Mouse (Mus musculus): ENCODE data around the gene Opcml. TPM values are rescaled to one million over a fixed set of nuclear protein-coding genes. Genes with fewer than 3 reads are reported as not detected.

Gene Opcml
- polyA plus RNA-seq, 1 experiment = 1.3 TPM

GRCm38 (mm10) chr9:28354978-28355377, 564.4 kb downstream of the Opcml start:
- no peak overlapping the region for H3K27ac ChIP-seq (ENCODE audit: control insufficient read depth, insufficient read depth, low read depth, low read length, poor library complexity)
- H3K4me3 ChIP-seq (replicated peaks; ENCODE audit: control insufficient read depth, low read depth, low read length) = no peak overlapping the region
- TF ChIP-seq POLR2A (IDR thresholded peaks at IDR 0.05; ENCODE audit: borderline replicate concordance, control insufficient read depth, low read depth, low read length) = no peak
- no peak for TF ChIP-seq CTCF (IDR thresholded peaks at IDR 0.05; ENCODE audit: control insufficient read depth, insufficient read depth, low read length)
- no peaks in the 10 kb centered on the region for H3K4me1 ChIP-seq (ENCODE audit: control insufficient read depth, insufficient read depth, low read length)

- WGBS = 47% methylated on average over 3 of the region's 3 CpGs
- no peaks in the 10 kb centered on the region for H3K4me1 ChIP-seq (ENCODE audit: control insufficient read depth, insufficient read depth, low read length)
- no peak overlapping the region for H3K27ac ChIP-seq (ENCODE audit: control insufficient read depth, insufficient read depth, low read depth, low read length, poor library complexity)
- TF ChIP-seq POLR2A (IDR thresholded peaks at IDR 0.05; ENCODE audit: borderline replicate concordance, control insufficient read depth, low read depth, low read length) (no peak), CTCF (IDR thresholded peaks at IDR 0.05; ENCODE audit: control insufficient read depth, insufficient read depth, low read length) (no peak)
- H3K4me3 ChIP-seq (replicated peaks; ENCODE audit: control insufficient read depth, low read depth, low read length) = no peak overlapping the region
Measured at GRCm38 (mm10) chr9:28357946-28358345, 567.4 kb downstream of the Opcml start.

- no peak overlapping the region for H3K4me3 ChIP-seq (replicated peaks; ENCODE audit: control insufficient read depth, low read depth, low read length)
- whole genome bisulfite sequencing = 82% methylated on average over 2 of the region's 2 CpGs
- no peak overlapping the region for H3K27ac ChIP-seq (ENCODE audit: control insufficient read depth, insufficient read depth, low read depth, low read length, poor library complexity)
- H3K4me1 ChIP-seq (ENCODE audit: control insufficient read depth, insufficient read depth, low read length) = no peaks in the 10 kb centered on the region
- TF ChIP-seq CTCF (IDR thresholded peaks at IDR 0.05; ENCODE audit: control insufficient read depth, insufficient read depth, low read length) = no peak
- no peak for TF ChIP-seq POLR2A (IDR thresholded peaks at IDR 0.05; ENCODE audit: borderline replicate concordance, control insufficient read depth, low read depth, low read length)
Measured at GRCm38 (mm10) chr9:28360691-28361090, 570.1 kb downstream of the Opcml start.

- TF ChIP-seq CTCF (IDR thresholded peaks at IDR 0.05; ENCODE audit: control insufficient read depth, insufficient read depth, low read length) = no peak
- no peak for TF ChIP-seq POLR2A (IDR thresholded peaks at IDR 0.05; ENCODE audit: borderline replicate concordance, control insufficient read depth, low read depth, low read length)
- H3K27ac ChIP-seq (ENCODE audit: control insufficient read depth, insufficient read depth, low read depth, low read length, poor library complexity) = no peak overlapping the region
- H3K4me1 ChIP-seq (ENCODE audit: control insufficient read depth, insufficient read depth, low read length) = no peaks in the 10 kb centered on the region
- WGBS = 72% methylated on average over 10 of the region's 10 CpGs
- no peak overlapping the region for H3K4me3 ChIP-seq (replicated peaks; ENCODE audit: control insufficient read depth, low read depth, low read length)
Measured at GRCm38 (mm10) chr9:28364473-28365159, 574.0 kb downstream of the Opcml start.

GRCm38 (mm10) chr9:28365160-28365473, 574.5 kb downstream of the Opcml start:
- whole genome bisulfite sequencing = 76% methylated on average over 2 of the region's 2 CpGs
- no peak overlapping the region for H3K27ac ChIP-seq (ENCODE audit: control insufficient read depth, insufficient read depth, low read depth, low read length, poor library complexity)
- no peak for TF ChIP-seq POLR2A (IDR thresholded peaks at IDR 0.05; ENCODE audit: borderline replicate concordance, control insufficient read depth, low read depth, low read length)
- TF ChIP-seq CTCF (IDR thresholded peaks at IDR 0.05; ENCODE audit: control insufficient read depth, insufficient read depth, low read length) = no peak
- no peak overlapping the region for H3K4me3 ChIP-seq (replicated peaks; ENCODE audit: control insufficient read depth, low read depth, low read length)
- no peaks in the 10 kb centered on the region for H3K4me1 ChIP-seq (ENCODE audit: control insufficient read depth, insufficient read depth, low read length)

- no peak overlapping the region for H3K27ac ChIP-seq (ENCODE audit: control insufficient read depth, insufficient read depth, low read depth, low read length, poor library complexity)
- TF ChIP-seq CTCF (IDR thresholded peaks at IDR 0.05; ENCODE audit: control insufficient read depth, insufficient read depth, low read length) (no peak), POLR2A (IDR thresholded peaks at IDR 0.05; ENCODE audit: borderline replicate concordance, control insufficient read depth, low read depth, low read length) (no peak)
- no peak overlapping the region for H3K4me3 ChIP-seq (replicated peaks; ENCODE audit: control insufficient read depth, low read depth, low read length)
- no peaks in the 10 kb centered on the region for H3K4me1 ChIP-seq (ENCODE audit: control insufficient read depth, insufficient read depth, low read length)
- 53% methylated on average over 5 of the region's 5 CpGs for WGBS
Measured at GRCm38 (mm10) chr9:28386527-28387175, 596.1 kb downstream of the Opcml start.

GRCm38 (mm10) chr9:28395222-28395621, 604.6 kb downstream of the Opcml start:
- TF ChIP-seq POLR2A (IDR thresholded peaks at IDR 0.05; ENCODE audit: borderline replicate concordance, control insufficient read depth, low read depth, low read length) = no peak
- TF ChIP-seq CTCF (IDR thresholded peaks at IDR 0.05; ENCODE audit: control insufficient read depth, insufficient read depth, low read length) = no peak
- H3K4me1 ChIP-seq (ENCODE audit: control insufficient read depth, insufficient read depth, low read length) = no peaks in the 10 kb centered on the region
- H3K27ac ChIP-seq (ENCODE audit: control insufficient read depth, insufficient read depth, low read depth, low read length, poor library complexity) = no peak overlapping the region
- no peak overlapping the region for H3K4me3 ChIP-seq (replicated peaks; ENCODE audit: control insufficient read depth, low read depth, low read length)
- 30% methylated on average over 3 of the region's 3 CpGs for WGBS

GRCm38 (mm10) chr9:28395638-28396037, 605.1 kb downstream of the Opcml start:
- WGBS = 75% methylated on average over 3 of the region's 3 CpGs
- TF ChIP-seq CTCF (IDR thresholded peaks at IDR 0.05; ENCODE audit: control insufficient read depth, insufficient read depth, low read length) (no peak), POLR2A (IDR thresholded peaks at IDR 0.05; ENCODE audit: borderline replicate concordance, control insufficient read depth, low read depth, low read length) (no peak)
- no peak overlapping the region for H3K27ac ChIP-seq (ENCODE audit: control insufficient read depth, insufficient read depth, low read depth, low read length, poor library complexity)
- H3K4me3 ChIP-seq (replicated peaks; ENCODE audit: control insufficient read depth, low read depth, low read length) = no peak overlapping the region
- no peaks in the 10 kb centered on the region for H3K4me1 ChIP-seq (ENCODE audit: control insufficient read depth, insufficient read depth, low read length)
